Mouse (Mus musculus) intestine, postnatal 0 days (tissue): ENCODE results near the gene Ap5b1. TPM values are rescaled to one million over a fixed set of nuclear protein-coding genes. Genes with fewer than 3 reads are reported as not detected.

Experiments used
- ATAC-seq: fragments of 200-750 bp; cut with Nextera tagmentation; 2 replicates; pipeline ENCODE4 v1.8.0; 2017; ENCODE audit warnings: mild to moderate bottlenecking, moderate TSS enrichment, moderate library complexity
- H3K27ac ChIP-seq: fragments of 300-500 bp; sonication (generic); 2 replicates; pipeline ENCODE4 v1.5.1; 2014; ENCODE audit warnings: mild to moderate bottlenecking, low read depth, low read length, moderate library complexity
- H3K27me3 ChIP-seq: fragments of 300-500 bp; sonication (generic); replicated peaks from 2 replicates; pipeline ENCODE4 v1.6.1; 2014; ENCODE audit warnings: low read length, mixed read lengths; ENCODE audit not compliant: control insufficient read depth, insufficient read depth
- H3K36me3 ChIP-seq: fragments of 300-500 bp; sonication (generic); 2 replicates; pipeline ENCODE4 v1.6.1; 2014; ENCODE audit warnings: mild to moderate bottlenecking, moderate library complexity; ENCODE audit not compliant: control insufficient read depth, insufficient read depth
- H3K4me1 ChIP-seq: fragments of 300-500 bp; sonication (generic); replicated peaks from 2 replicates; pipeline ENCODE4 v1.6.1; 2014; ENCODE audit warnings: antibody characterized with exemption, low read length, mixed read lengths; ENCODE audit not compliant: control insufficient read depth, insufficient read depth
- H3K4me2 ChIP-seq: fragments of 300-500 bp; sonication (generic); replicated peaks from 2 replicates; pipeline ENCODE4 v1.6.1; 2014; ENCODE audit warnings: low read depth, mild to moderate bottlenecking, moderate library complexity
- H3K4me3 ChIP-seq: fragments of 300-500 bp; sonication (generic); 2 replicates; pipeline ENCODE4 v1.5.1; 2014; ENCODE audit warnings: low read depth, low read length
- H3K9ac ChIP-seq: fragments of 300-500 bp; sonication (generic); 2 replicates; pipeline ENCODE4 v1.6.1; 2014; ENCODE audit warnings: mild to moderate bottlenecking, low read depth, low read length
- H3K9me3 ChIP-seq: fragments of 300-500 bp; sonication (generic); 2 replicates; pipeline ENCODE4 v1.6.1; 2016; ENCODE audit warnings: mixed run types; ENCODE audit not compliant: control insufficient read depth
- CTCF ChIP-seq: sonication (generic); IDR thresholded peaks from 2 replicates; pipeline ENCODE4 v1.5.1; 2016; ENCODE audit warnings: low read depth, mild to moderate bottlenecking, control low read depth, antibody characterized with exemption, moderate library complexity
- WGBS: fragments of 180-500 bp; shearing (Covaris S2); extraction: QIAGEN DNeasy Blood & Tissue Kit; methylation state at CpG from one replicate; pipeline ENCODE4 v1.1.7; 2014; 5-methylcytosine and 5-hydroxymethylcytosine counted together
- polyA plus RNA-seq: library from polyadenylated mRNA; unstranded; fragments of >200 nt; fragmentation: Nextera tagmentation; extraction: Ambion mirVana; gene quantifications from 2 replicates; pipeline ENCODE4 v1.2.1, GENCODE M21; 2015

Gene Ap5b1
- polyA plus RNA-seq, 1 experiment from 2014 or later, result 13.0 TPM

DNA sequence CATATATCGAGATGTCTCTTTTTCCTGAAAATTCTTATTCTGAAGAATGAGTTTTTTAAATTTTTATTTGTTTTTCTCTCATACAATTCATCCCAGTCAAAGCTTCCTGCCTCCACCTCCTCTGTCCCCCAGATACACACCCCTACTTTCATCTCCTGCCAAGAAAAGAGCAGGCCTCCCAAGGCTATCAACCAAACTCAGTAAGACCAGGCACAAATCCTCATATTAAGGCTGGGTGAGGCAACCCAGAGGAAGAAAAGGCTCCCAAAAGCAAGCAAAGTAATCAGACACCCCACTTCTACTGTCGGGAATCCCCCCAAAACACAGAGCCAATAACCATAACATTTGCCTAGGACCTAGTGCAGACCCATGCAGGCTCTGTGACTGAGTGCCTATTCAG lies 14.2 kb downstream of the Ap5b1 start:
- Histone ChIP-seq H3K4me1 (no peaks in the 10 kb centered on the region), H3K9me3 (no peaks in the 10 kb centered on the region), H3K4me3 (no peak overlapping the region), H3K36me3 (no peaks in the 10 kb centered on the region), H3K9ac (no peak overlapping the region), H3K27ac (no peak overlapping the region), H3K27me3 (no peaks in the 10 kb centered on the region), H3K4me2 (no peak overlapping the region)
- TF ChIP-seq CTCF, result no peak
- no peak for ATAC-seq
- 81% methylated on average over 2 of the region's 2 CpGs for WGBS

DNA sequence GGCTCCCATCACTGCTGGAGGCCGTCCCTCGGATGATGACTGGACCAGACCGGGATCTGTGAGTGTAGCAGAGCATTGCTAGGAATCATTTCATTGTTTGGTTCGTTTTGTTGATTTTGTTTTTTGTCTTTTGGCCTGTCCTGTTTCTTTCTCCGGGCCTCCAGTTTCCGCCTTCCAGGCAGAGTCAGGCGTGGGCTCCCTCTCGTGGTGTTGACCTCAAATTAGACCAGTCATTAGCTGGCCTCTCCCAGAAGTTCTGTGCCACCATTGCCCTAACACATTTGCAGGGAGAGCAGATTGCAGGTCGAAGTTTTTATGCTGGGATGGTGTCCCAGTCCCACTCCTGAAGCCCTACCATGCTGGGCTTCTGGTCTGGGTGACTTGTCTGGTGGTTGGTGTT lies 21.3 kb downstream of the Ap5b1 start:
- no peak overlapping the region for H3K4me2 ChIP-seq
- TF ChIP-seq CTCF, result peak; percentile 42
- 76% methylated on average over 9 of the region's 9 CpGs for WGBS
- no peak overlapping the region for H3K9ac ChIP-seq
- H3K27me3 ChIP-seq, result no peaks in the 10 kb centered on the region
- H3K36me3 ChIP-seq, result no peaks in the 10 kb centered on the region
- no peak overlapping the region for H3K27ac ChIP-seq
- no peaks in the 10 kb centered on the region for H3K9me3 ChIP-seq
- no peaks in the 10 kb centered on the region for H3K4me1 ChIP-seq
- ATAC-seq, result no peak
- H3K4me3 ChIP-seq, result no peak overlapping the region

DNA sequence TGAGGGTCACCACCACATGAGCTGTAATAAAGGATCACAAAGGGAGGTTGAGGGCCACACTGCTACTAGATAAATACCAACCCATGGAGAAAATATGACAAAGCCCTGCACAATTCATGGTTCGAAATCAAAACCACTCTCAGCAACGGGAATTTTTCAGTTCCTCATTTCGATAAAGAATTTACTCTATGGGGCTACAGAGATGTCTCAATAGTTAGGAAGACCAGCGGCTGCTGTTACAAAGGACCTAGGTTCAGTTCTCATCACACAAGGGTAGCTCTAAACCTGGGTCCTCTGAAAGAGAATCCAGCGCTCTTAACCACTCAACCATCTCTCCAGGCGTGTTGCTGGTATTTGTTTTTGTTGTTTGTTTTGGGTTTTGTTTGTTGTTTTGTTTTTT lies 24.1 kb downstream of the Ap5b1 start:
- Histone ChIP-seq H3K9me3 (no peaks in the 10 kb centered on the region), H3K4me2 (no peak overlapping the region), H3K4me1 (no peaks in the 10 kb centered on the region), H3K4me3 (no peak overlapping the region), H3K9ac (no peak overlapping the region), H3K36me3 (no peaks in the 10 kb centered on the region), H3K27me3 (no peaks in the 10 kb centered on the region), H3K27ac (no peak overlapping the region)
- no peak for ATAC-seq
- WGBS, result 83% methylated on average over 6 of the region's 6 CpGs
- TF ChIP-seq CTCF, result no peak

DNA sequence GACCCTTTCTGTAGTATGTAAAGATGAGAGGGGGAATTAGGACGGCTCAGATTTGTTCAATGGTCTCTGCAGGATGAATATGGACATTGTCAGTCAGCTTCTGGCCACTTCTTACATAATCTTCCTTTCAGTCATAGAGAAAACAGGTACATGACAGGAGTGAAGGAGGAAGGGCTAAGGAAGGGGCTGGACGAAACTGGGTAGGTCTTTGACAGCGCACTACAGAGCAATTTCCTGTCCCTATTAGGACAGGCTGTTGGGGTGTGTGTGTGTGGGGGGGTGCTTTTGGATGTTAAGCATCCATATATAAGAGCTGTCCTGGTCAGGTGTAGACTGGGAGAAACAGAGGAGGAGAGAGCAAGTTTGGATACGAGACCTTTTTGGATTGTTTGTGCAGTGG lies 31.4 kb downstream of the Ap5b1 start:
- Histone ChIP-seq H3K4me3 (no peak overlapping the region), H3K9ac (no peak overlapping the region), H3K4me2 (no peak overlapping the region), H3K27me3 (no peaks in the 10 kb centered on the region), H3K27ac (no peak overlapping the region), H3K36me3 (peaks cover 12% of the 10 kb centered on the region), H3K9me3 (no peaks in the 10 kb centered on the region), H3K4me1 (no peaks in the 10 kb centered on the region; the same call in 1 of the 2 replicates)
- TF ChIP-seq CTCF, result no peak
- WGBS, result 82% methylated on average over 4 of the region's 4 CpGs
- no peak for ATAC-seq

DNA sequence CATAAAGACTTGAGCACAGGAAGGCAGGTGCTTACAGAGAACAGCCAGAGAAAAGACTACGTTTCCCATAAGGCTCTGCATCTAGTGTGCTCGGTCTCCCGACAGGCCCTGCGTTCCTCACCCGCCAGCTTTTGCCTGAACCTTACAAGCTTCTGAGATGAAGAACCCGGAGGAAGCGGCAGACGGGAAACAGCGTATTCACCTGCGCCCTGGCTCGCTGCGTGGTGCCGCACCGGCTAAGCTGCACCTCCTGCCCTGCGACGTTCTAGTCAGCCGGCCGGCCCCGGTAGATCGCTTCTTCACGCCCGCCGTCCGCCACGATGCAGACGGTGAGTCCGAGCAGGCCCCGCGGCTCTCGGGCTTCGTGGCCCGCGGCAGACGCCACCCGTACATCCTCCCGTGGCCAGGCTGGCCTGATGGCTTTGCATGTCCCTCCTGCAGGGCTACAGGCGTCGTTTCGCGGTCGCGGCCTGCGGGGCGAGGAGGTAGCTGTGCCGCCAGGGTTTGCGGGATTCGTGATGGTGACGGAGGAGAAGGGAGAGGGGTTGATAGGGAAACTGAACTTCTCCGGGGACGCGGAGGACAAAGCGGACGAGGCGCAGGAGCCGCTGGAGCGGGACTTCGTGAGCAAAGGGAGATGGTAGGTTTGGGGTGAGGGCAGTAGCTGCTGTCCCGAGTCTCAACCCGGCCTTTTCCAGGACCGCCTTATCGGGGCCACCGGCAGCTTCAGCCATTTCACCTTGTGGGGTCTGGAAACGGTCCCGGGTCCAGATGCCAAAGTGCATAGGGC lies 34.1 kb downstream of the Ap5b1 start, which contains the start of gene Rnaseh2c:
Gene Rnaseh2c, plus strand, starts transcription at position 122 of the 790 bp plus-strand sequence.
- TF ChIP-seq CTCF, result no peak
- Histone ChIP-seq H3K9ac (peak within 1 kb of the TSS; percentile 76), H3K4me2 (peak within 1 kb of the TSS; percentile 93), H3K4me1 (no peaks in the 10 kb centered on the region; the same call in 1 of the 2 replicates), H3K27ac (peak within 1 kb of the TSS; percentile 73), H3K36me3 (peaks cover 40% of the 10 kb centered on the region), H3K27me3 (no peaks in the 10 kb centered on the region), H3K4me3 (peak within 1 kb of the TSS; percentile 76), H3K9me3 (no peaks in the 10 kb centered on the region)
- peak; percentile 70 for ATAC-seq
- WGBS, result under 1% methylated on average over 64 of the region's 64 CpGs

DNA sequence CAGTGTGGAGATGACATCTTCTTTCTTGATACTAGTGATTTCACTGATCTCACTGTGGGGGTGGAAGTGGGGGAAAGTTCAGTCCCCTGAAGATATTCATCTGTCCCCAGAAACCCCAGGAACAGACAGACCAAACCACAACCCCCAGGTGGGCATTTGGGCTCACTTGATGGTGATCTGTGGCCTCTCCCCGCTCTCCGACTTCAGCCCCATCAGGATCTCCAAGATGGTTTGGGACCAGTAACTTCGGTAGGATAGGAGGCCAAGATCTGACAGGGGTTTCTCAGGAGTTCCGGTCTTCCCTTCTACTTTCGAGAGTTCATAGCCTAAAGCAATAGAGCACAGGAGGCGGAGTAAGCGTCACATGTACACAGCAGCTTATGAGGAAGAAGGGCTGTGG lies 35.8 kb downstream of the Ap5b1 start:
- TF ChIP-seq CTCF, result no peak

More for the DNA sequence above, 35.8 kb downstream of the Ap5b1 start:
- Histone ChIP-seq H3K36me3 (peaks cover 57% of the 10 kb centered on the region), H3K9ac (no peak overlapping the region), H3K27ac (no peak overlapping the region), H3K4me3 (no peak overlapping the region), H3K27me3 (no peaks in the 10 kb centered on the region), H3K9me3 (no peaks in the 10 kb centered on the region), H3K4me1 (no peaks in the 10 kb centered on the region; the same call in 1 of the 2 replicates), H3K4me2 (no peak overlapping the region)
- WGBS, result 83% methylated on average over 7 of the region's 7 CpGs
- ATAC-seq, result no peak
